Mouse (Mus musculus) CH12.LX (cell line): ENCODE measurements around the gene Spn.

Experiments used
- CTCF ChIP-seq, 2 experiments: IDR thresholded peaks in 1 of 2; conservative IDR thresholded peaks in 1 of 2; 2 replicates each; pipeline ENCODE4 v1.5.1; 2011 to 2012; ENCODE audit warnings: low read depth in 2 of 2, low read length in 2 of 2, improper control_type of control experiment in 1 of 2, inconsistent platforms in 1 of 2, mild to moderate bottlenecking in 1 of 2, moderate library complexity in 1 of 2
- EP300 ChIP-seq: IDR thresholded peaks from 2 replicates; pipeline ENCODE4 v1.6.1; 2011; ENCODE audit warnings: low read length, improper control_type of control experiment
- HCFC1 ChIP-seq: IDR thresholded peaks from 2 replicates; pipeline ENCODE4 v1.6.1; 2012; ENCODE audit warnings: low read depth, mild to moderate bottlenecking, inconsistent platforms, low read length, improper control_type of control experiment
- JUND ChIP-seq: conservative IDR thresholded peaks from 2 replicates; pipeline ENCODE4 v1.6.1; 2011; ENCODE audit warnings: low read depth, low read length, improper control_type of control experiment
- MAX ChIP-seq: IDR thresholded peaks from 2 replicates; pipeline ENCODE4 v1.6.1; 2011; ENCODE audit warnings: low read length, improper control_type of control experiment
- POLR2A ChIP-seq: IDR thresholded peaks from 2 replicates; pipeline ENCODE4 v1.6.1; 2011; ENCODE audit warnings: low read depth, mild to moderate bottlenecking, improper control_type of control experiment, low read length
- RCOR1 ChIP-seq: conservative IDR thresholded peaks from 2 replicates; pipeline ENCODE4 v1.6.1; 2012; ENCODE audit warnings: low read depth, mild to moderate bottlenecking, inconsistent platforms, low read length, improper control_type of control experiment
- SIN3A ChIP-seq: IDR thresholded peaks from 2 replicates; pipeline ENCODE4 v1.6.1; 2012; ENCODE audit warnings: low read length, improper control_type of control experiment, inconsistent platforms
- TBP ChIP-seq: conservative IDR thresholded peaks from 2 replicates; pipeline ENCODE4 v1.6.1; 2011; ENCODE audit warnings: low read depth, low read length, improper control_type of control experiment
- USF1 ChIP-seq: IDR thresholded peaks from 2 replicates; pipeline ENCODE4 v1.6.1; 2014; ENCODE audit warnings: low read depth, mild to moderate bottlenecking, inconsistent platforms, low read length, improper control_type of control experiment
- ZC3H11A ChIP-seq: IDR thresholded peaks from 2 replicates; pipeline ENCODE4 v1.6.1; 2012; ENCODE audit warnings: low read depth, mild to moderate bottlenecking, inconsistent platforms, low read length, improper control_type of control experiment
- ZMIZ1 ChIP-seq: IDR thresholded peaks from 2 replicates; pipeline ENCODE4 v1.6.1; 2012; ENCODE audit warnings: low read depth, mild to moderate bottlenecking, inconsistent platforms, low read length, improper control_type of control experiment
- ZNF384 ChIP-seq: IDR thresholded peaks from 2 replicates; pipeline ENCODE4 v1.6.1; 2012; ENCODE audit warnings: low read depth, low read length, improper control_type of control experiment, inconsistent platforms

- TF ChIP-seq EP300 (no peak), TBP (no peak), CTCF (conservative IDR thresholded peaks at IDR 0.05 in 1 of 2, IDR thresholded peaks at IDR 0.05 in 1 of 2; ENCODE audit: low read depth in 2 of 2, low read length in 2 of 2) (no peak), ZNF384 (no peak), RCOR1 (no peak), POLR2A (no peak), MAX (no peak), ZMIZ1 (no peak), HCFC1 (peak; percentile 33; the same call in 1 of the 2 replicates), USF1 (no peak), ZC3H11A (no peak), JUND (no peak), SIN3A (peak; percentile 47)
These were observed 48.5 kb downstream of the Spn start for GRCm38 (mm10) chr7:127088901-127089845.
